Mouse (Mus musculus): Measurements from ENCODE around the gene Stfa2.
"Not testable (repeated sequence)": the region's sequence is repeated elsewhere in the genome, so short reads cannot be mapped to it uniquely, and the experiment has no call there.

The Stfa2 gene

DNA sequence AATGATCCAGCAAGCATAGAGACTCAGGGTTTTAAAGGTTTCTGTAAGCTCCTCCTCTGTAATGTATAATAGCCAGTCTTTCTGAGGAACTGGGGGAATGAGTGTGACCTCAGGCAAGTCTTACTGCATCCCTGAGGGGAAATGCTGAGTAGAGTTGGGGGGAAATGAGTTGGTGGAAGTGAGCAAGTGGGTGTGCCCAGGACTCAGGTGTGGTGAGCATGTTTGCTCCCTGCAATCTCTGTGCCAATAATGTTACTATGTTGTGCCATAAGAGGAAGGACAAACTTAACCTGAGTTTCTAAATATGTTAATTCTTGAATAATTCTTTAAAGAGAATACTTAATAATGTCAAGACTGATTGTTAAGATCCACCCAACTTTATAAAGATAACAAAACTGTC, at the start of gene Stfa2:
Stfa2 (minus strand) TSS at position 101 of the 400 bp plus-strand sequence.
- no peak for DNase-seq (ENCODE audit: low spot score)

DNA sequence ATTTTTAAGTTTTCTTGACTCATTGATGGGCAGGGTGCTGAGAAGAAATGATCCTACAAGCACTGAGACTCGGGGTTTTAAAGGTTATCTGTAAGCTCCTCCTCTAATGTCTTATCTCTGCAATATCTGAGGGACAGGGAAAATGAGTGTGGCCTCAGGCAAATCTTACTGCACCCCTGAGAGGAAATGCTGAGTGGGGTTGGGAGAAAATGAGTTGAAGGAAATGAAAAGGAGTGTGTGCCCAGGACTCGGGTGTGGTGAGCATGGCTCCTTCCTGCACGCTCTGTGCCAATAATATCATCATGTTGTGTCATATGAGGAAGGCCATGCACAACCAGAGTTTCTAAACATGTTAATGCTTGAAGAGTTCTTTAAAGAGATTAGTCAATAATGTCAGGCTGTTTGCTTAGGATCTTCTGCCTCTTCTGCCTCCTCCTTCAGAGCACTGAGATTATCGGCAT, 47.1 kb upstream of the Stfa2 start, which contains the start of gene Stfa3:
Stfa3 (minus strand) TSS at position 51 of the 461 bp plus-strand sequence.
- DNase-seq (ENCODE audit: low spot score), result no peak

DNA sequence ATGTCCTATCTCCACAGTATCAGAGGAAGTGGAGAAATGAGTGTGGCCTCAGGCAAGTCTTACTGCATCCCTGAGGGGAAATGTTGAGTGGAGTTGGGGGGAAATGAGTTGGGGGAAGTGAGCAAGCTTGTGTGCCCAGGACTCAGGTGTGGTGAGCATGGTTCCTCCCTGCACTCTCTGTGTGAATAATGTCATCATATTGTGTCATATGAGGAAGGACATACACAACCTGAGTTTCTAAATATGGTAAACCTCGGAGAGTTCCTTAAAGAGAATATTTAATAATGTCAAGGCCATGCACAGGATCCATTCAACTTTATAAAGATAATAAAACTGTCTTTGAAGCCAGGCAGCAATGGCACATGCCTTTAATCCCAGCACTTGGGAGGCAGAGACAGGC, 12.7 kb upstream of the Stfa2 start:
- not testable (repeated sequence) for DNase-seq (ENCODE audit: low spot score)

DNA sequence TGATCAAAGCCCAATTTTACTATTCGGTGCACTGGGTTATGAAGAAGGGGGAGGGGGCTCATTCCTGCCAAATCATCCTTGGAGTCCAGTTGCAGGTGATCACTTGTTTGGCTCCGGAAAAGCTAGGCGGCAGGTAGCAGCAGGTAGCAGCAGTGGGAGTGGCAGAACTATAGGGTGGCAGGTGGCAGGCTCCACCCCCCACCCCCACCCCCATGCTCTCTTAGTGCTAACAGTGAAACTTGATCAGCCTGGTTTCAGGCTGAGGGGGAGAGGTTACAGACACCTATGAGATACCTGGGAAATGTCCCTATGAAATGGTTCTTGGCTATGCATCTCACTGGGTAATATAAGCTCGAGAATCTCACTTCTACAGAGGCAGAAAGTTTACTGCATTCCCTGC, 19.2 kb downstream of the Stfa2 start:
- no peak for DNase-seq (ENCODE audit: low spot score)

DNA sequence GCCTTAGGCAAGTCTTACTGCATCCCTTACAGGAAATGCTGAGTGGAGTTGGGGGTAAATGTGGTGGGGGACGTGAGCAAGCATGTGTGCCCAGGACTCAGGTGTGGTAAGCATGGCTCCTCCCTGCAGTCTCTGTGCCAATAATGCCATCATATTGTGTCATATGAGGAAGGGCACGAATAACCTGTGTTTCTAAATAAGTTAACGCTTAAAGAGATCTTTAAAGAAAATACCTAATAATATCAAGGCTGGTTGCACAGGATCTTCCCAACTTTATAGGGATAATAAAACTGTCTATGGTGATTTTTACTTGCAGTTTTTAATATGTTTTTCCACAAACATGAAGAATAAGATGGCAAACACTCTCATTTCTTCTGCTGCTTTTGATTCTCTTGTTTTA, 40.6 kb downstream of the Stfa2 start, which contains the start of gene BC100530:
BC100530 (minus strand) TSS at position 101 of the 400 bp plus-strand sequence.
- not testable (repeated sequence) for DNase-seq (ENCODE audit: low spot score)

Measured in urinary bladder, postnatal 25 days (tissue).